Mouse (Mus musculus) CH12F3 (cell line): ENCODE results near the gene Lyst.
"Not testable (repeated sequence)": the region's sequence is repeated elsewhere in the genome, so short reads cannot be mapped to it uniquely, and the experiment has no call there.

Source experiments
- in situ Hi-C: fragments of 300-500 bp; cut with MboI; formaldehyde crosslinking; loops from 2 replicates; pipeline ENCODE4 v1.14.3; 2020; ENCODE audit warnings: low sequenced_read_pairs

Gene Lyst

GRCm38 (mm10) chr13:13634706-13635105 lies 44.5 kb downstream of the Lyst start:
- in situ Hi-C loops = no loop called here

GRCm38 (mm10) chr13:13635224-13635623 lies 45.0 kb downstream of the Lyst start:
- in situ Hi-C loops = no loop called here

- in situ Hi-C loops = no loop called here
Measured at GRCm38 (mm10) chr13:13637577-13637976, 47.4 kb downstream of the Lyst start.

GRCm38 (mm10) chr13:13637981-13638380 lies 47.8 kb downstream of the Lyst start:
- in situ Hi-C loops = no loop called here

GRCm38 (mm10) chr13:13638725-13639124 lies 48.5 kb downstream of the Lyst start:
- in situ Hi-C loops = no loop called here

GRCm38 (mm10) chr13:13647296-13647695 lies 57.1 kb downstream of the Lyst start:
- in situ Hi-C loops = no loop called here

- in situ Hi-C loops = no loop called here
Measured at GRCm38 (mm10) chr13:13655453-13655852, 65.3 kb downstream of the Lyst start.

GRCm38 (mm10) chr13:13666103-13666502 lies 75.9 kb downstream of the Lyst start:
- in situ Hi-C loops = not testable (repeated sequence)

GRCm38 (mm10) chr13:13670669-13671068 lies 80.5 kb downstream of the Lyst start:
- in situ Hi-C loops = no loop called here

- in situ Hi-C loops = no loop called here
Measured at GRCm38 (mm10) chr13:13671585-13672328, 81.6 kb downstream of the Lyst start.

GRCm38 (mm10) chr13:13674669-13675343 lies 84.6 kb downstream of the Lyst start:
- in situ Hi-C loops = no loop called here

- in situ Hi-C loops = no loop called here
Measured at GRCm38 (mm10) chr13:13677871-13678270, 87.7 kb downstream of the Lyst start.

GRCm38 (mm10) chr13:13681642-13682041 lies 91.4 kb downstream of the Lyst start:
- in situ Hi-C loops = no loop called here

GRCm38 (mm10) chr13:13703476-13703875 lies 113.3 kb downstream of the Lyst start:
- in situ Hi-C loops = no loop called here

GRCm38 (mm10) chr13:13721435-13721834 lies 131.2 kb downstream of the Lyst start:
- in situ Hi-C loops = not testable (repeated sequence)

- in situ Hi-C loops = no loop called here
Measured at GRCm38 (mm10) chr13:13723293-13723692, 133.1 kb downstream of the Lyst start.

GRCm38 (mm10) chr13:13723786-13724185 lies 133.6 kb downstream of the Lyst start:
- in situ Hi-C loops = no loop called here

- in situ Hi-C loops = no loop called here
Measured at GRCm38 (mm10) chr13:13739232-13739631, 149.0 kb downstream of the Lyst start.

GRCm38 (mm10) chr13:13745911-13746310 lies 155.7 kb downstream of the Lyst start:
- in situ Hi-C loops = no loop called here

GRCm38 (mm10) chr13:13775778-13776494 lies 185.7 kb downstream of the Lyst start:
- in situ Hi-C loops = no loop called here

- in situ Hi-C loops = no loop called here
Measured at GRCm38 (mm10) chr13:13777052-13777451, 186.9 kb downstream of the Lyst start.

GRCm38 (mm10) chr13:13777696-13778095 lies 187.5 kb downstream of the Lyst start:
- in situ Hi-C loops = no loop called here
